Mouse (Mus musculus): ENCODE measurements around the gene Lrp6. TPM values are rescaled to one million over a fixed set of nuclear protein-coding genes. Genes with fewer than 3 reads are reported as not detected.

Lrp6 gene
- polyA plus RNA-seq, 1 experiment from 2014 or later, result 19.7 TPM

DNA sequence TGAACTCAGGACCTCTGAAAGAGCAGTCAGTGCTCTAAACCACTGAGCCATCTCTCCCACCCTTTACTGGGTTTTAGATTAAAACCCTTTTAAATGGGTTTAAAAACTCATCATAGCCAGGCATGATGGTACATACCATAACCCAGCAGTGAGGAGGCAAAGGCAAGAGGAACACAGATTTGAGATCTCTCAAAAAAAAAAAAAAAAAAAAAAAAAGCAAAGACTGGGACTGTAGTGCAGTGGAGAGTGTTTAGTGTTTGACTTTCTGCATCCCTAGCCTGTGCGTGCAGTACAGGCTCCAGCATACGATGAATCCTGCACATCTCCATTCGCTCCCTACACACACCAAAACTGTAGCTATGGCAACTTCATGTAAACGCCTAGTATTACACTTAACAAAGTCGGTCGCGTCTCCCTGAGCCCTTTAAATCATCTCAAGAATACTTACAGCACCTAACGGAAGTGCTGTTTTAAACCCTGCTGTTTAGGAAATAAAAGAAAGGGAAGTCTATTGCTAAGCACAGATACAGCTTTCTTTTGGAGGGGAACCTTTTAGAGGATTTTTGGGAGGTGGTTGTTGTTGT lies 8.1 kb downstream of the Lrp6 start:
- 25% methylated on average over 8 of the region's 8 CpGs for WGBS

GRCm38 (mm10) chr6:134557043-134557442 lies 9.7 kb downstream of the Lrp6 start:
- no peak overlapping the region for H3K27ac ChIP-seq (ENCODE audit: low read depth, low read length)
- no peak overlapping the region for H3K4me2 ChIP-seq (ENCODE audit: low read depth, low read length)
- H3K4me1 ChIP-seq (ENCODE audit: control insufficient read depth, insufficient read depth, low read length), result peaks cover 5% of the 10 kb centered on the region; the same call in 1 of the 2 replicates
- H3K4me3 ChIP-seq (ENCODE audit: low read depth, low read length), result no peak overlapping the region
- no peak overlapping the region for H3K9ac ChIP-seq (replicated peaks; ENCODE audit: low read depth, low read length)
- 98% methylated on average over 1 of the region's 1 CpGs for WGBS
- no peaks in the 10 kb centered on the region for H3K27me3 ChIP-seq (ENCODE audit: control insufficient read depth, insufficient read depth, low read length)
- ATAC-seq (ENCODE audit: low read depth), result no peak
- H3K36me3 ChIP-seq (ENCODE audit: control insufficient read depth, insufficient read depth, low read length), result no peaks in the 10 kb centered on the region
- H3K9me3 ChIP-seq (ENCODE audit: control insufficient read depth, low read length), result no peaks in the 10 kb centered on the region

More for the DNA sequence above, 8.1 kb downstream of the Lrp6 start:
- ATAC-seq (ENCODE audit: low read depth), result 0 out of 2 replicates have a peak, but pooled peaks have one; percentile 41
- no peak overlapping the region for H3K4me3 ChIP-seq (ENCODE audit: low read depth, low read length)
- peaks cover 5% of the 10 kb centered on the region; the same call in 1 of the 2 replicates for H3K4me1 ChIP-seq (ENCODE audit: control insufficient read depth, insufficient read depth, low read length)
- H3K27ac ChIP-seq (ENCODE audit: low read depth, low read length), result no peak overlapping the region
- H3K4me2 ChIP-seq (ENCODE audit: low read depth, low read length), result no peak overlapping the region
- no peaks in the 10 kb centered on the region for H3K27me3 ChIP-seq (ENCODE audit: control insufficient read depth, insufficient read depth, low read length)
- no peaks in the 10 kb centered on the region for H3K36me3 ChIP-seq (ENCODE audit: control insufficient read depth, insufficient read depth, low read length)
- H3K9ac ChIP-seq (replicated peaks; ENCODE audit: low read depth, low read length), result no peak overlapping the region
- no peaks in the 10 kb centered on the region for H3K9me3 ChIP-seq (ENCODE audit: control insufficient read depth, low read length)

- no peak overlapping the region for H3K4me2 ChIP-seq (ENCODE audit: low read depth, low read length)
- WGBS, result 68% methylated on average over 7 of the region's 7 CpGs
- H3K9ac ChIP-seq (replicated peaks; ENCODE audit: low read depth, low read length), result no peak overlapping the region
- ATAC-seq (ENCODE audit: low read depth), result no peak
- no peaks in the 10 kb centered on the region for H3K36me3 ChIP-seq (ENCODE audit: control insufficient read depth, insufficient read depth, low read length)
- H3K27ac ChIP-seq (ENCODE audit: low read depth, low read length), result no peak overlapping the region
- H3K4me1 ChIP-seq (ENCODE audit: control insufficient read depth, insufficient read depth, low read length), result peaks cover 5% of the 10 kb centered on the region; the same call in 1 of the 2 replicates
- H3K9me3 ChIP-seq (ENCODE audit: control insufficient read depth, low read length), result no peaks in the 10 kb centered on the region
- no peak overlapping the region for H3K4me3 ChIP-seq (ENCODE audit: low read depth, low read length)
- no peaks in the 10 kb centered on the region for H3K27me3 ChIP-seq (ENCODE audit: control insufficient read depth, insufficient read depth, low read length)
Measured at GRCm38 (mm10) chr6:134556185-134556950, 10.4 kb downstream of the Lrp6 start.

- H3K36me3 ChIP-seq (ENCODE audit: control insufficient read depth, insufficient read depth, low read length), result no peaks in the 10 kb centered on the region
- no peaks in the 10 kb centered on the region for H3K27me3 ChIP-seq (ENCODE audit: control insufficient read depth, insufficient read depth, low read length)
- H3K4me3 ChIP-seq (ENCODE audit: low read depth, low read length), result no peak overlapping the region
- no peak overlapping the region for H3K4me2 ChIP-seq (ENCODE audit: low read depth, low read length)
- H3K27ac ChIP-seq (ENCODE audit: low read depth, low read length), result no peak overlapping the region
- WGBS, result 58% methylated on average over 3 of the region's 3 CpGs
- no peak overlapping the region for H3K9ac ChIP-seq (replicated peaks; ENCODE audit: low read depth, low read length)
- ATAC-seq (ENCODE audit: low read depth), result peak; percentile 55; the same call in 1 of the 2 replicates
- H3K9me3 ChIP-seq (ENCODE audit: control insufficient read depth, low read length), result no peaks in the 10 kb centered on the region
- H3K4me1 ChIP-seq (ENCODE audit: control insufficient read depth, insufficient read depth, low read length), result peaks cover 5% of the 10 kb centered on the region; the same call in 1 of the 2 replicates
Measured at GRCm38 (mm10) chr6:134555178-134555577, 11.6 kb downstream of the Lrp6 start.

DNA sequence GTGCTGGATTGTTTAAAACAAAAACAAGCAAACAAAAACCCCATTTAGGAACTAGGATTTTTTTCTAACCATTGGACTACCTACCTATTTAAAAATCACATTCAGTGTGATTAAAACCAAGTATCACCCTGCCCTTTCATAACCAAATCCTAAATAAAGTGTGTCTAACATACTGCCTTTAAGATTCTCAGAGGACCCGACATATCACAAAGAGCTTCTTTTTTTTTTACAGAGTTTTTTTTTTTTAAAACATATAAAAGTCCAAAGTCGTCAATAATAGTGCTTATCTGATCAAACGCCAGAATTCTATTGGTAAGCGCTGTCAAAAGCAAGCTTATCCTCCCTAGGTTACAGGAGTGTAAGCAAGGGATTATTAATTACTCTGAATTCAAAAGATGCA lies 12.5 kb downstream of the Lrp6 start:
- no peak for ATAC-seq (ENCODE audit: low read depth)
- Histone ChIP-seq H3K27ac (ENCODE audit: low read depth, low read length) (no peak overlapping the region), H3K9ac (replicated peaks; ENCODE audit: low read depth, low read length) (no peak overlapping the region), H3K4me2 (ENCODE audit: low read depth, low read length) (no peak overlapping the region), H3K4me3 (ENCODE audit: low read depth, low read length) (no peak overlapping the region), H3K36me3 (ENCODE audit: control insufficient read depth, insufficient read depth, low read length) (no peaks in the 10 kb centered on the region), H3K4me1 (ENCODE audit: control insufficient read depth, insufficient read depth, low read length) (peaks cover 5% of the 10 kb centered on the region; the same call in 1 of the 2 replicates), H3K9me3 (ENCODE audit: control insufficient read depth, low read length) (no peaks in the 10 kb centered on the region), H3K27me3 (ENCODE audit: control insufficient read depth, insufficient read depth, low read length) (no peaks in the 10 kb centered on the region)
- 77% methylated on average over 4 of the region's 4 CpGs for WGBS

DNA sequence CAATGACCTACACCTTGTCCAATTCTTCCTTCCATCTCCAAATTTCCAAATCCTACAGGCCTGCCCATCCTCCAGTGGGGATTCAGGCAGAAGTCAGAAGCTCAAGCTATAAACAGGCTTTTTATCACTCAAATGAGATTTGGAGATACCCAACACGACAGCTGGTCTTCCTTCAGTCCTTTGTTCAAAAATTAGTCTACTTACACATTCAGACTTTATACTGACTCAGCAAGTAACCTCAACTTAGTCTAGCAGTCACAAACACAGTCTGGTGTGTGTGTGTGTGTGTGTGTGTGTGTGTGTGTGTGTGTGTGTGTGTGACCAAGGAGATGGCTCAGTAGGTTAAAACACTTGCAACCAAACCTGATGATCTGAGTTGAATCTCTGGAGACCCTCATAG lies 15.8 kb downstream of the Lrp6 start:
- no peak overlapping the region for H3K4me2 ChIP-seq (ENCODE audit: low read depth, low read length)
- no peaks in the 10 kb centered on the region; the same call in 1 of the 2 replicates for H3K4me1 ChIP-seq (ENCODE audit: control insufficient read depth, insufficient read depth, low read length)
- no peaks in the 10 kb centered on the region for H3K27me3 ChIP-seq (ENCODE audit: control insufficient read depth, insufficient read depth, low read length)
- H3K27ac ChIP-seq (ENCODE audit: low read depth, low read length), result no peak overlapping the region
- H3K9ac ChIP-seq (replicated peaks; ENCODE audit: low read depth, low read length), result no peak overlapping the region
- no peaks in the 10 kb centered on the region for H3K9me3 ChIP-seq (ENCODE audit: control insufficient read depth, low read length)
- 51% methylated on average over 1 of the region's 1 CpGs for WGBS
- no peak for ATAC-seq (ENCODE audit: low read depth)
- no peaks in the 10 kb centered on the region for H3K36me3 ChIP-seq (ENCODE audit: control insufficient read depth, insufficient read depth, low read length)
- no peak overlapping the region for H3K4me3 ChIP-seq (ENCODE audit: low read depth, low read length)

DNA sequence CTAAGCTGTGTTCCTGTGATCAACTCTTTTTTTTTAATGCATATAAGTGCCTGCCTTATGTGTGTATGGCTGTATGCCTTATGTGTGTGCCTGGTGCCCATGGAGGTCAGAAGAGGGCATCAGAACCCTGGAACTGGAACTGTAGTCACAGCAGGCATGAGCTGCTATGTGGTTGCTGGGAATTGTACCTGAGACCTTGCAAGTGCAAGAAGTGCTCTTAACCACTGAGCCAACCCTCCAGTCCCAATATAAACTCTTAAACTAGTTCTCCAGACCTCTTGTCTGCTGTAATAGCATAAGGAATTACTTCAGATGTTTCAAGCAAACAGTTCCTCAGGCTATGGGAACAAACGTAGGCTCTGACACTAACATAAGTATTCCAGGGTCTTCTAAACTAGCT lies 16.4 kb downstream of the Lrp6 start:
- H3K27ac ChIP-seq (ENCODE audit: low read depth, low read length), result no peak overlapping the region
- H3K4me2 ChIP-seq (ENCODE audit: low read depth, low read length), result no peak overlapping the region
- H3K9me3 ChIP-seq (ENCODE audit: control insufficient read depth, low read length), result no peaks in the 10 kb centered on the region
- no peaks in the 10 kb centered on the region for H3K36me3 ChIP-seq (ENCODE audit: control insufficient read depth, insufficient read depth, low read length)
- no peak overlapping the region for H3K9ac ChIP-seq (replicated peaks; ENCODE audit: low read depth, low read length)
- no peaks in the 10 kb centered on the region for H3K27me3 ChIP-seq (ENCODE audit: control insufficient read depth, insufficient read depth, low read length)
- ATAC-seq (ENCODE audit: low read depth), result no peak
- no peak overlapping the region for H3K4me3 ChIP-seq (ENCODE audit: low read depth, low read length)
- 83% methylated on average over 1 of the region's 1 CpGs for WGBS
- H3K4me1 ChIP-seq (ENCODE audit: control insufficient read depth, insufficient read depth, low read length), result no peaks in the 10 kb centered on the region

DNA sequence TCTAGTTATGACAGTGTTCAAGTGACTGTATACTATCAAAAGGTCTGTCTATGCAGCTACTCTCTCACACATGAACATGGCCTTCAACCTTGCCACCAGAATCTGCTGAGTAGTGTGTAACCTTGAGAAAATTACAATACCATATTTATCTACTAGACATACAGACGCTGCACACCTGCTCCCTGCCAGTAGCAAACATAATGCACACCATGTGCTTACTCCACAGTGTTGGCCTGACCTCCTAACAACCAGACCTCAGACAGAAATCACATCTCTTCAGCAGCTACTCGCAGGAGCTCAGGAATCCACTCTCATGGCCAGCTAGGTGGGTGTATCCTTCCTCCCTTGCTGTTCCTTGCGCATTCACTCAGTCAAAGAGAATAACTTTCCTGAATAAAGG lies 21.9 kb downstream of the Lrp6 start:
- WGBS, result 78% methylated on average over 3 of the region's 3 CpGs
- Histone ChIP-seq H3K27ac (ENCODE audit: low read depth, low read length) (no peak overlapping the region), H3K4me3 (ENCODE audit: low read depth, low read length) (no peak overlapping the region), H3K9ac (replicated peaks; ENCODE audit: low read depth, low read length) (no peak overlapping the region), H3K9me3 (ENCODE audit: control insufficient read depth, low read length) (no peaks in the 10 kb centered on the region), H3K4me1 (ENCODE audit: control insufficient read depth, insufficient read depth, low read length) (0 out of 2 replicates have a peak, but pooled peaks cover 4% of the 10 kb centered on the region), H3K4me2 (ENCODE audit: low read depth, low read length) (no peak overlapping the region), H3K36me3 (ENCODE audit: control insufficient read depth, insufficient read depth, low read length) (no peaks in the 10 kb centered on the region), H3K27me3 (ENCODE audit: control insufficient read depth, insufficient read depth, low read length) (no peaks in the 10 kb centered on the region)
- ATAC-seq (ENCODE audit: low read depth), result no peak

DNA sequence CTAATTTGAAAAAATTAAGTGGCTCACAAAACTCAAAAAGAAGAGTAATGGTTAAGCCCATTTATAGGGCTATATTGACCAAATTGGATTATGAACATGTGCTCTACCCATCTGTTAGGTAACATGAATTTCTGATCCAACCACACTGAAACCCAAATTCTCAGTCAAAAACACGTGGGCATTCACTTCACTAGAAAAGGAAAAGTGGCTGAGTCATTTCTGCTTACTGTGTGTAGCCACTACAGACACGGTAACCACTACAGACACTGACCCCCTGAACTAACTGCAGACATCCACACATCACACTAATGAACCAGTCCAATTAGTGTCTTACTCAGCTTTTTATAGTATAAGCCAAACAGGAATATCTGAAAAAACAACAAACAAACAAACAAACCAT lies 22.7 kb downstream of the Lrp6 start:
- H3K4me2 ChIP-seq (ENCODE audit: low read depth, low read length), result no peak overlapping the region
- H3K27ac ChIP-seq (ENCODE audit: low read depth, low read length), result no peak overlapping the region
- H3K9ac ChIP-seq (replicated peaks; ENCODE audit: low read depth, low read length), result no peak overlapping the region
- ATAC-seq (ENCODE audit: low read depth), result no peak
- no peaks in the 10 kb centered on the region for H3K36me3 ChIP-seq (ENCODE audit: control insufficient read depth, insufficient read depth, low read length)
- no peak overlapping the region for H3K4me3 ChIP-seq (ENCODE audit: low read depth, low read length)
- H3K9me3 ChIP-seq (ENCODE audit: control insufficient read depth, low read length), result no peaks in the 10 kb centered on the region
- WGBS, result 77% methylated on average over 2 of the region's 2 CpGs
- H3K4me1 ChIP-seq (ENCODE audit: control insufficient read depth, insufficient read depth, low read length), result 0 out of 2 replicates have a peak, but pooled peaks cover 4% of the 10 kb centered on the region
- no peaks in the 10 kb centered on the region for H3K27me3 ChIP-seq (ENCODE audit: control insufficient read depth, insufficient read depth, low read length)

Data from neural tube, embryonic 14.5 days (tissue).